Mouse (Mus musculus) spleen, postnatal 14 days (tissue): ENCODE results near the gene Kdm2a.

Experiments used
- DNase-seq, 2 experiments: peaks; one replicate each; pipeline ENCODE4 v3.0.0; 2021 to 2022; ENCODE audit warnings: low spot score in 2 of 2

Gene Kdm2a

DNA sequence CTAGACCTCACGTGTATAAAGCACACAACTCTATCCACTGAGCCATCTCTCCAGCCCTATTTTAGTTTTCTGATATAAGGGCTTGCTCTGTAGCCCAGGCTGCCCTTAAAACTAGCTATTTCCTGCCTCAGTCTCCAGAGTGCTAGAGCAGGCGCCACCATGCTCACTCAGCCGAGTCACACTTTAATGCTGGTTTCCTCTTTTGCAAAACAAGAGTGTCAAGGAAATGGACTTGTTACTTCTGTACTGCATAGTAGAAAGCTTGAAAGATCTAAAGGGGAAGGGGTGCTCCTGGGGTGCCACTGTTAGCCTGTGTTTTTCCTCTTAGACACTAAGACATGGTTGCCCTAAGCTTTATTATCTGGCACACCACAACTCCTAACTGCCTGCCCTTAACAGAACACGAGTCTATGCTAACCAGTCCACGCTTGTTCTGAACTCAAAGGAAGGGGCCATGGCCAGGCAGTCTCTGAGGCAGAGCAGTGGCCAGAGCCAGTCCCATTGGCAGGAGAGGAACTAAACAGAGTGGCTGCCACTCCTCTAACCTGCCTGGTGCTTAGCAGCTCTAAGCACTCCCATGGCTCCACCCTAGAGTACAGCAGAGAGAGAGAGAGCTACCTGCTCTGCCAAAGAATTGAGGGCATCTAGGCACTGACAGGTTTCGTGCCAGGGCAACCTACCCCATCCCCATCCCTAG is 98.4 kb downstream of the Kdm2a start:
- no peak for DNase-seq

DNA sequence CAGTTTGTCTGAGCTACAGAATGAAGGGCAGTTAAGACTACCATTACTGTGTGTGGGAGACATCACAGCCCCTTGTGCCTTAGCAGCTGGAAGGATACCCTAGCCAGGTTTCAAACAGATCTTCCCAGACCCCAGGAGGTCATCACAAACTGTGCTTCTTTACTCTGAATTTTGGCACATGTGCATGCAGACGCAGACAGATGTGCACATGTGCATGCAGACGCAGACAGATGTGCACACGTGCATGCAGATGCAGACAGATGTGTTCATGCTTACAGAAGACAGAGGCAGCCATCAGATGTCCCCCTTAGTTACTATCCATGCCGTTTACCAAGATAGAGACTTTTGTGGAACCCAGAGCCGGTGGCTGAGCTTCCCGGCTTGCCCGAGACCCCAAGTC is 99.0 kb downstream of the Kdm2a start:
- DNase-seq: no peak

DNA sequence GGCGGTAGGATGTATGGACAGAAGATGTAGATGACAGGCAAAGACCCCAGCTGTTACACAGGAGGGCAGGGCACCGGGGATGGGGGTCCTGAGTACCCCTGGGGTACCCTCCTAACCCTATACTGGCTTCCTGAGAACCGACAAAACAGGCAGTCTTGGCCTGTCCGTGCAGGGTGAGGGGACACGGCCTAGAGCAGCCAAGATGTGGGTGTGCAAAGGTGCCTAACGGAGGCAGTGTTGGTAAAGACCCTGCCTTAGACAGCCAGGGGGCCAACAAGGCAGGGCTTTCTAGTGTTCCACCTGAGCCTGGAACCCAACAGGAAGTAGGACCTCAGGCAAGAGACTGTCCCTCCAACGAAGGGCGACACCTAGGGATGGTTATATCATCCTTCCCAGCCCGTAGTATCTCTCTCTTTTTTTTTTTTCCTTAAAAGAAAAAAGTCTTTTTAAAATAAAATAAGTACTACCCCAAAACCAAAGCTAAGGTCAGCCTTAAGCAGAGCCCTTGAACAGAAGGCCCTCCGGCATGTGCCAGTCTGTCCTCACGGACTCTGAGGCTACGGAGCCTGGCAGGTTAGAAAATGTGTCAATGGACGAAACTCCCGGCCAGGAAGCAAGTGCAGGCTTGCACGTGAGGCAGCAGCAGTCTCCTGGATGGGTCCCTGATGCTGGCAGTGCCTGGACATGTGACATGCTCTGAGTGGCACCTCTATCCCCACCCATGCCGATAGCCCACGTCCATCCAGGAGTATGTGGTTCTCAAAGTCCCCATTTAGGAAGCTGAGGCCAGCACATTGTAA is 99.6 kb downstream of the Kdm2a start:
- no peak for DNase-seq

DNA sequence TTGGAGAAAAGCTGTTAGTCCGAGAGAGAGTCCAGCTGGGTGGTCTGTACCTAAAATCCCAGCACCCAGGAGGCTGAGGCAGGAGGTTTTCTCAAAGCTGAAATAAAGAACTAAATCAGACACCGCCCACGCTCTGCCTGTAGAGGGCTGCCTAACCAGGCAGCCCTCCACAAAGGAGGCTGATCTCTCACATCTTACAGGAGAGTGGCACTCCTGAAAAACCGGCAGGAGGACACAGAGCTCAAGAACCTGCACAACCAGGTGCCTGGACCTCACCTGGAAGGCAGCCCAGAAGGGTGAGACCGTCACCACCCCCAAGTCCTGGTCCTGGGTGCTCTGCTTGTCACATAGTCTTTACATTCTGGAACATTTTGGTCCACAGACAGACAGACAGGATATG is 100.2 kb downstream of the Kdm2a start:
- DNase-seq: no peak

DNA sequence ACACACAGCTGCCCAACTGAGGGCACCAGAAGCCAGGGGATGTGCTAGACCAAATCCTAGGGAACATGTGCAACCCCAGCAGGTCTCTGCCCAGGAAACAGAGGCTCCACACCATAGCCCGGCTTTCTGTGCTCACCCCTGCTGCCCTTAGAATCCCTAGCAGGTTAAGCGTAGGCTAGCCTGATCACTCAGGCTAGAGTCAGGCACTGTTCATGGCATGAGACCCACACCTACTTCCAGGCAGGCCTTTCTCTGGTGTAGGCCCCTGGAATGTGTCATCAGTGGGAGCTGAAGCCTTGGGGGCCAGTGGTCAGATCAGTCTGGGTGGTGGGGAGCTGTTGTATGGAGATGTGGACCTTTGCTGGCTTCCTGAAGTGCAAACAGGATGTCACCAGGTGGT is 101.5 kb downstream of the Kdm2a start:
- no peak for DNase-seq

DNA sequence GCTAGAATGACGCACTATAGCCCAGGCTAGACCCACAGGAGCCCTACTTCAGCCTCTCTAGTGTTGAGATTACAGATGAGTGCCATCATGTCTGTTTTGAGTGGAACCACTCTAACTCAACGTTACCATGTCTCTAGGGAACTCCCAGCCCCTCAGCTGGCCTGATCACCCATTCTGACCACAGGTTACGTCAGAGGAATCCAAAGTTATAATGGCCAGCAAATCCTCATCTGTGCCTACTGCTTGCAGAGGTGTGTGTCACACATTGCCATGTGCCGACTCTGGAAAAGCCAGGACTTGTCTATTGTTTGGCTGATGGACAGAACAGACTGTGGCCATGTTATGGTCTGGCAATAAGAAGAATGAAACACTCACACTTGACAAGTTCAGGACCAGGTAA is 102.7 kb downstream of the Kdm2a start:
- DNase-seq: no peak

DNA sequence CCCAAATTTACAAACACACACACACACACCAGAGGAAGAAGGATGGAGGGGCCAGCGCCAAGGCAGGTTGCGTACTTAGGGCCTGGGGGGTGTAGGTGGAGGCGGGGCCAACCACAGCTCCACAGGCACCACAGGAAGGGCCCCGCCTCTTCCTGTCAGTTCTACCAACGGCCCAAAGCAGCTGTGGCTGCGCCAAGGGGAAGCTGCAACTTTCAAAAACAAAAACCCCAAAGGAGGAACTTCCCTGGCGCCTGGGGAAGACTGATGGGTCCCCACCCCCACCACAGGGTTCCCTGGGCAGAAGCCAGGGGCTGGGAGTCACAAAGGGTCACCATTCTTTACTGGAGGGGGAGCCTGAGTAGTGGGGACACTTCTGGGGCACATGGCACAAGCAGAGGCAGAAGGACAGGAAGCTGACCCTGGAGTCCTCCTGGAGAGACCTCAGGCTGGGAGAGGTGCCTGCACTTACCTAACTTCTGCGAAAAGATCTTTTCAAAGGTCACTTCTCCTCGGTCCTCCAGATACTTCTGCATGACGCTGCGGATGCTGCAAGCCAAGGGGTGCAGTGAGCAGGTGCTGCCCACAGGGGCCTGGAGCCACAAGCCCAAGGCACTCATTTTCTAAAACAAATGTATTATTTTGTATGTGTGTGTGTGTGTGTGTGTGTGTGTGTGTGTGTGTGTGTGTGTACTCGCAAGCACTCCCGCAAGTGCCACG is 103.5 kb downstream of the Kdm2a start:
- DNase-seq: peak; percentile 58 to 66

DNA sequence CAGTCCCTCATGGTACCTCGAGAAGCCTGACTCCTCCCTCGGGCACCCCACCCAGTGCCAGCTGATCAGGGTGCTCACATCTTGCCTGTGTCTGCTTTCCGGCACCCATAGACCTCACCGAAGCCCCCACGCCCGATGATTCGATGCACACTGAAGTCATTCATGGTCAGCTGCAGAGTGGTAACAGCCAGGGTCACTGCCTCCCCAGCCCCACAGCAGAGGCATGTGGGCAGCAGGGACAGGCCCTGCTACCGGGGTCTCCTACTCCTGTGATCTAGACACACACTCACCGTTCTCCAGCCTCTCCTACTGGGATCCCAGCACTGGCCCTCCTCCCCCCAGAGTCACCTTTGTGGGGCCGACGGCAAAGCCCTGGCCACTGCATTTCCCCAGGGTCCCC is 106.9 kb downstream of the Kdm2a start:
- no peak for DNase-seq

DNA sequence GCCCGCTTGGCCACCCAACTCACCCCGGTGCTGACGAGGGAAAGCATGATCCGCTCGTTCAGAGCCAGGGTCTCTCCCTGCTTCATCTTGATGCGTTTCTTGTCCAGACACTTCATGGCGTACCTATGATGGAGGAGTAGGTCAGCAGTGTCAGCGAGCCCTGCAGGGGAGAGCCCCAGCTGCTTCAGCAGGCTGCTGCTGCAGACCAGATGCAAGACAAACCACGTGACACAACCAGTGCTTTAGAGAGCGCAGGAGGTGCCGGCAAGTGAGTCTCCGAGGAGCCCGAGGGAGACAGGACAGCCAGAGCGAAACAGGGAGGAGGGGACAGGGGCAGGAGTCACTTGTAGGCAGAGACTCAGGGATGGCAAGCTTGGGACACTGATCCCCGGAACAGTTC is 107.3 kb downstream of the Kdm2a start:
- no peak for DNase-seq

DNA sequence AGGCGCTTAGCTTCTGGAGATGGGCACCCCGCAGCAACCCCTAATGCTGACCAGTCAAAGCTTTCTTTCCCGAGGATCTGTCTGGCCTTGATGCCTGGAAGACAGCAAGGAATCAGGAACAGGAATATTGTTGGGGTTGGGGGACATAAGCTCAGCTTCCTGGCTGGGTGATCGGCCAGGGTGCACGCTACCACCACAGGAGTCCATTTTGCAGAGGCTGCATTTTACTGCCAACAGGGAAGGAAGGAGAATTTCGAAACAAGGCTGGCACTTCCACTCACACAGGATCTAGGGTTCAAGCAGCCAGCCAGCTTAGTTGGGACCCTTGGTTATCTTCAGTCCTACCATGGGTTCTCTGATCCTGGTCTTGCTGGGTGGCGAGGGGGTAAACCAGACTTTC is 114.4 kb downstream of the Kdm2a start:
- DNase-seq: no peak

DNA sequence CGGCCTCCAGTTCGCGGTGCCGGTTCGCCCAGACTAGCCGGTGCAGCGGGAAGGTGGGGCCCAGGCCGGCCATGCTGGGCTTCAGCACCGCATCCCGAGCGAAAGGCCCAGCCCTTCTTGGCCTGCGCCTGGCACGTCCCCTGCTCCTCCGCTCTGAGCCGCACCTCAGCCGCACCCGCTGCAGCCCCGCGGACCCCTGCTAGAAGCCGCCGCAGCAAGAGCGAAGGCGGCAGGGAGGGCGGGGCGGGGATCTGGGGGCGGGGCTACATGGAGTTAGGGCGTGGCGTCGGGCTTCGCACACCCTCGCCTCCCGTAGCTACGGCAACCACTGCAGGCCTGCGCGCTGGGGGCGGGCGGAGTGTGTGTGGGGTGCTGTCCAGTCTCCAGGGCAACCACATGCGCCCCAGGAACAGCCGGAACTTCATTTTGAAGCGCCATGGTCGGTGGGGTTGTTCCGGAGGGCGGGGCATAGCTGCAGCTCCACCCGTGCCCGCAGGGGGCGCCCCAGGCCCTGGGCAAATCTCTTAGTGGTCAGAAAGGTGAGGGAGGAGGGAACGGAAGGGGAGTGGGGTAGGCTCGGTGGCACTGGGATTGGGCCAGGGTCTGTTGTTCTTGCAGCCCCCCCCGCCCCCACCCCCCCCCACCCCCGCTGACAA is 115.1 kb downstream of the Kdm2a start, which contains the start of gene Ankrd13d:
Ankrd13d (minus strand) TSS at position 240 of the 656 bp plus-strand sequence.
- DNase-seq: peak; percentile 81 to 85

DNA sequence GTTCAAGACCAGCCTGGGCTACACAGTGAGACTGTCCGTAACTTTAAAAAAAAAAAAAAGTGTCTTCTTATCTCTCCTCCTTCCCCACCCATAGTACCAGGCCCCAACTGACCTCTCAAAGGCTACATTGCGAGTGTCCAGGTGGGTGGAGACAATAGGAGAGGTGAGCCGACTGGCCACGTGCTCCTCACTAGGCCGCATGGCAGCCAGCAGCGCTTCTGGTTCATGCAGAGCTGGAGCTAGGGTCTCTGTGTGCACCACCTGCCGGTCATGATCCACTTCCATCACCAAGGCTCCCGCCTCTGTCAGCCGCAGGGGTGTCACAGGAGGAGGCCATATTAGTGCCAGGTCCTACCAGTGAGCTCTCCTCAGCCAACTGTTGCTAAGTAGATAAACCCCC is 117.7 kb downstream of the Kdm2a start:
- DNase-seq: no peak

DNA sequence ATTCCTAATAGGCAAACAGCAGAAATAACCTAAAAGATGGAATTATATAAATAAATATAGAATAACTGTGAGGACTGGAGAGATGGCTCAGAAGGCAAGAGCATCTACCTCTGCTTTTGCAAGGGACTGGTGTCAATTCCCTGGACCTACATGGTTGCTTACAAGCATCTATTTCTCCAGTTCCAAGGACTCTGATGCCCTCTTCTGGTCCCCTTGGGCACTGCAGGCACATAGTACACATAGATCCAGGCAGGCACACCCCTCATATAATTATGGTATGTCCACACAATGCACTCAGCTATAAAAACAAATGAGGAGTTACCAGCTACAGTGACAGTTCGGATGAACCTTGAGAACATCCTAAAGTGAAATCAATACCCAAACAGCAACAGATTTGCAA is 118.6 kb downstream of the Kdm2a start:
- DNase-seq: no peak

DNA sequence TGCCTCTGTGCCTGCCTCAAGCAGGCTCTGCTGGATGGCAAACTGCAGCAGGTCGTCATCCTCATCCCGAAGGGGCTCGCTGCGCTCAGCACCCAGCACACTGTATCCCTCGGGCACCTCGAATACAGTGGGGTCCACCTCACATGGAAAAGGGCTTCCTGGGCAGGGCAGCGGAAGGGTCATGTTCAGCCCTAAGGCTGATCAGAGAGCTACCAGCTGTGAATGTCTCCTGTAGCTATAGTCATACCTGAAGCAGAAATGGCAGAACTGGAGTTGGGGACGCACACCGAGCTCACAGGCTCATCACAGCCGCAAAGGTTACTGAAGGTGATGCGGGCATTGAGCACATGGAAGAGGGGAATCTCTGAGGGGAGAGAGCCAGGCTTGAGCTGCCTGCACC is 127.1 kb downstream of the Kdm2a start:
- no peak for DNase-seq

DNA sequence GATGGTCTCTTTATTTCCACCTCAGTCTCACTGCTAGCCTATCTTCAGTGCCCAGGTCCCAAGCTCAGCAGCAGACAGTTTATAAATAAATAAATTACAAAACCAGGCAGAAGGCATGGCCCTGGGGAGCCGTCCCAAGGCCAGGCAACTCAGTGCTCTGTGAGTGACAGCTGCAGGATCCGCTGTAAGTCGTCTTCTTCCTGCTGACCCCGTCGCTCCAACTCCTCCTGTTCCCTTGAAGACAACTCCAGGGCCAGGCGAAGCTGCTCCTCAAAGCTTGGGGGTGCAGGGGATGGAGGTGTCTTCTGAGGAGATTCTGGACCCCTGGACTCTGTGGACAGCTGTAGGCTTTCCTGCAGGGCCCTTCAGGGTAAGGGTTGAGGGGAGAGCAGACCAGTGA is 127.9 kb downstream of the Kdm2a start:
- no peak for DNase-seq

DNA sequence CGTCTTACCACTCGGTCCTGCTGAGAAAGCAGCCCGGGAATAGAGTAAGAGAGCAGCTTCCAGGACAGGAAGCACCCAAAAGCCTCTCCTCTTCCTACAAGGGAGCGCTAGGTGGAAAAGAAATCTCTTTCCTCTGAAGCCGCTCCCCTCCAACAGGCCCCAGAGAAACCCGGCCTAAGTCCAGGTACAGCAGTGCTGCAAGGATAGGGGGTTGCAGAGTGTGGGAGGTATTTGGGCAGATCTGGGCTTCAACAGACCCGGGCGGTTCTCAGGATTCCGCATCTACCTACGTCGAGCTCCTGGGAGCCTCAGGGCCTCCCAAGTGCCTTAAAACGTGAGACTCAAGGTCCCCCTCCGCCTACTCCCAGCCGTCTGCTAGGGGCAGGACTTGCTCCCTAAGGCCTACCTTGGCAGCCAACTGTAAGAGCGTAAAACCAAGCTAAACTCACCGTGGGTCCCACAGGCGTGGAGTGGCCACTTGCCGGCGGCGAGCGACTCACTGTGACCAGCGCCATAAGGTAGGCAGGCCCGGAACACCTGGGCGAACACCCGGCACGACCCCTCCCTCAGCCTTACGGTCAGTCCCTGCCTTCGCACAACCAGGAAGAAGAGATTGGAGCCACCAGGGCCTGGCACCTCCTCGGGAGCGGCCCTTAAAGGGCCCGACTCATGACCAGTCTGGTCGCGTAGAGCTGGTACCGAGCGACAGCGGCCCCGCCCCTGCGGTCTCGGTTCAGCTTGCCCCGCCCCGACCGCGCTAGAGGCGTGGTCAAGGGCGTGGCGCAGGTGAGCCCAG is 129.3 kb downstream of the Kdm2a start, which contains the start of gene Ssh3:
Ssh3 (minus strand) TSS at position 615 of the 796 bp plus-strand sequence.
- peak; percentile 41 to 60 for DNase-seq

DNA sequence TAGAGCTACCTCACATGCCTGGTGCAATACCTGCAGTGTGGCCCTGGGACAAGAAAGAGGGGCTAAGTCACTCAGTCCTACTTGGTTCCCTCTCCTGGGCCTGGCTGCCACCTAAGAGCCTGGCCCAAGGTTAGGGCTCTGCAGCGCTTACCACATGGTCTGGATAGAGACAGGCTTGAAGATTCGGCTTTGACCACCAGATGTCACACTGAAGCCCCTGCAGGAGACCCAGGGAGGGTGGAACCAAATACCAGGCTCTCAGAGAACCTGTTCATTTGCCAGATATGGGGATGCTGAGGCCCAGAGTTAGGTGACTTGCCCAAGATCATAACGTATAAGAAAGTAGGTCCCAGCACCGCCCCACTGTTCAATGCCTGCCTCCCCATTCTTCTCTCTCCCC is 132.1 kb downstream of the Kdm2a start:
- no peak for DNase-seq
